Mouse (Mus musculus) kidney, adult 2 months (tissue): ENCODE data around the gene BC051142.

Experiments used
- CTCF ChIP-seq: fragments of 200-500 bp; conservative IDR thresholded peaks from 2 replicates; pipeline ENCODE4 v1.5.1; 2011; ENCODE audit warnings: low read depth, mild to moderate bottlenecking, control low read depth, low read length, moderate library complexity, mixed read lengths; ENCODE audit not compliant: insufficient read depth, insufficient read length
- POLR2A ChIP-seq: fragments of 200-500 bp; IDR thresholded peaks from one replicate; pipeline ENCODE4 v1.6.1; 2011; ENCODE audit warnings: low read depth, low read length, control low read depth

DNA sequence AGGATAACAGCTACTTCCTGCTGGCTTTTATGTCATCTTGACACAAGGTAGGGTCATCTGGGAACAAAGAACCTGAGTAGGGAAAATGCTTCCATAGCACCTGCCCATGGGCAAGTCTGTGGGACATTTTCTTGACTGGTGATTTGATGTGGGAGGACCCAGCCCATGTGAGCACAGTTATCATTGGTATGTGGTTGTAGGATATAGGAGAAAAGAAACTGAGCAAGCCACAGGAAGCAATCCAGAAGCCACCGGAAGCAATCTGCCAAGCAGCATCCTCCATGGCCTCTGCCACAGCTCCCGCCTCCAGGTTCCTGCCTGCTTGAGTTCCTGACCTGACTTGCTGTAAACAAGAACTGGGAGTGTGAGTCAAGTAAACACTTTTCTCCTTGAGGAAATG lies 71.9 kb downstream of the BC051142 start:
- TF ChIP-seq POLR2A (no peak), CTCF (no peak)
